Mouse (Mus musculus) Patski (cell line): ENCODE data around the gene Npnt. TPM values are rescaled to one million over a fixed set of nuclear protein-coding genes. Genes with fewer than 3 reads are reported as not detected.
A peak's percentile ranks its signal among the peaks of the same experiment; 100 is the strongest.

ENCODE experiments used
- ATAC-seq: fragments of 100-300 bp; one replicate; pipeline ENCODE4 v1.8.0; 2021
- CTCF ChIA-PET: fragments of 350-600 bp; sonication (Branson Sonifier 250); formaldehyde crosslinking; loops from one replicate; lab custom pipeline; 2022; ENCODE audit warnings: inconsistent platforms; lab: Charles Lee
- POLR2A ChIA-PET: fragments of 350-600 bp; sonication (Branson Sonifier 250); formaldehyde crosslinking; loops from one replicate; lab custom pipeline; 2022; ENCODE audit warnings: antibody characterized with exemption, inconsistent platforms; lab: Charles Lee
- DNase-seq: peaks from one replicate; pipeline ENCODE4 v3.0.0-alpha.2; 2011; ENCODE audit warnings: low read depth, low spot score
- H3K27me3 ChIP-seq: fragments of 371-371 bp; one replicate; pipeline ENCODE4 v1.5.1; 2021
- CTCF ChIP-seq: fragments of 100-300 bp; IDR thresholded peaks from one replicate; pipeline ENCODE4 v1.5.1; 2021
- in situ Hi-C: fragments of 300-500 bp; cut with MboI; formaldehyde crosslinking; loops from 3 replicates; pipeline ENCODE4 v1.11.1; 2018; ENCODE audit warnings: low pct_unique_long_range_greater_than_20kb, mixed read lengths
- polyA plus RNA-seq: library from polyadenylated mRNA; unstranded; gene quantifications from one replicate; pipeline ENCODE4 v1.2.3, GENCODE M21; 2021

Npnt gene
- polyA plus RNA-seq, 1 experiment from 2014 or later, result 460 TPM

DNA sequence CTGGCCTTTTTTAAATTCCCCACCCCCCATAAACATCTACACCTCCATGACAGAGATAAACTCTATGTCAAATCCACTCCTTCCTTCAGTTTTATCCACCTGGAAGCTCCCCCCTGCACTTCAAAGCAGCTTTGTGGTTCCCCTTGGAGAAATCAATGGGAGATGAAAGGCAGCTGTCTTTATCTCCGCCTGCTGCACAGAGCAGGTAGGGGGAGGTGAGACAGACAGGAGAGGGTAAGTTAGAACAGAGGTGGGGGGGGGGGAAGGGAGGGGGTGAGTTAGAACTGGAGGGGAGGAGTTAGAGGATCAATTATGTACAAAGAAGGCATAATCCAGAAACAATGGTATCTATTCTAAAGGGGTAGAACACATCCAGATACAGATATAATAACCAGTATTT lies 98.7 kb downstream of the Npnt start:
- in situ Hi-C loops, result no loop called here
- H3K27me3 ChIP-seq, result no peaks in the 10 kb centered on the region
- no peak for DNase-seq
- ATAC-seq, result no peak
- ChIA-PET CTCF (no interaction called here), POLR2A (interaction anchor here (0.7 kb wide), 1 partner anchor 62 kb away, joined by 3 read pairs; no protein-coding TSS in a partner anchor)
- no peak for TF ChIP-seq CTCF

DNA sequence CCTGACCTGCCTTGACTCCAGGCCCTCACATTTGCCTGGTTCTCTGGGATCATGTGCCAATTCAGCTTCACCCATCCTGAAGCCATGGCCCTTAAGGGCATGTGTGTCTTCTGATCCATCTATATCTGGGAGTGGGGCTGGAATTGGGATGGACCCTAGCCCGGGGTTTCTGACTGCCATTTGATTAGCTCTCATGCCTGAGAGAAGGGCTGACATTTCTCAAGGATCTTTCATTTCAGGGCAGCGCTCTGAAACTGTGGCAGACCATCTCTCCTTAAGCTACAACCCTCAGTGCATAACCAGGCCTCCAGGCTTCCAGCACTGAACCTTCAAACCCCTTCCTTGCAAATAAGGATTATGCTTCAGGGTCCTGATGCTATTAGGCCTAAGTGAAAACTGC lies 99.7 kb downstream of the Npnt start:
- in situ Hi-C loops, result no loop called here
- ChIA-PET POLR2A (interaction anchor here (0.6 kb wide), 1 partner anchor 22 kb away, joined by 6 read pairs; no protein-coding TSS in a partner anchor), CTCF (no interaction called here)
- TF ChIP-seq CTCF, result no peak
- no peaks in the 10 kb centered on the region for H3K27me3 ChIP-seq
- no peak for DNase-seq
- ATAC-seq, result no peak

DNA sequence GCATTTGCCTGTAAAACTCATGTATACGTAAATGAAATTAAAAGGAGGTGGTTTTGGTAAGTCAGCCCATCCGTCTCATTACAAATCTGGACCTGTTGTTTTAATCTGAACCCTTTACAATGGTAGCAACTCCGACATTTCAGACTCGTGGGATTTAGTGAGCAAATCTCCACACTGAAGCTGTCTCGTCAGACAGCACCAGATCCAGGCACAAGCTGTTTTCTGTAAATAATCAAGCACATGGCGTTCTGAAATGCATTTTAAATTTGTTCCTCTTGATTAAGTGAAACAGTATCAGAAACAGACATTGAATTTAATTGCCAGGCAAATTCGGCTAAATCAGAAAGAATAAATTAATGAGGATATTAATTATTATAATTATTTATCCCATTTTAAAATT lies 100.4 kb downstream of the Npnt start:
- DNase-seq, result no peak
- POLR2A ChIA-PET, result no interaction called here
- in situ Hi-C loops, result no loop called here
- no peaks in the 10 kb centered on the region for H3K27me3 ChIP-seq
- TF ChIP-seq CTCF, result no peak
- CTCF ChIA-PET, result interaction anchor here (1.3 kb wide), 1 partner anchor 17 kb away, joined by 4 read pairs; no protein-coding TSS in a partner anchor
- no peak for ATAC-seq

DNA sequence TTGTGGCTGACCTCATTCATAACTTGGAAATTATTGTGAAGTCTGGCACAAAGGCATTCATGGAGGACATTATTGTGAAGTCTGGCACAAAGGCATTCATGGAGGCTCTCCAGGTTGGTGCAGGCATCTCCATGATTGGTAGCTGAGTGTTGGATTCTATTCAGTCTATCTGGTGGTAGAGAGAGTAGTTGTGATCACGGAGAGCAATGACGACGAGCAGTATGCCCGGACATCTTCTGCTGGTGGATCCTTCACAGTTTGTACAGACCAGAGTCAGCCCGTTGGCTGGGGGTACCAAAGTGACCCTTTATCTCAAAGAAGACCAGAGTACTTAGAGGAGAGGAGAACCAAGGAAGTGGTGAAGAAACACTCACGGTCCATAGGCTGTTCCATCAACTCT lies 107.4 kb downstream of the Npnt start:
- TF ChIP-seq CTCF, result no peak
- in situ Hi-C loops, result no loop called here
- ChIA-PET POLR2A (no interaction called here), CTCF (interaction anchor here (1.2 to 1.9 kb wide), 4 partner anchors 10 to 96 kb away, joined by 3 to 8 read pairs (median 4); no protein-coding TSS in a partner anchor)
- H3K27me3 ChIP-seq, result no peaks in the 10 kb centered on the region
- ATAC-seq, result no peak
- no peak for DNase-seq

DNA sequence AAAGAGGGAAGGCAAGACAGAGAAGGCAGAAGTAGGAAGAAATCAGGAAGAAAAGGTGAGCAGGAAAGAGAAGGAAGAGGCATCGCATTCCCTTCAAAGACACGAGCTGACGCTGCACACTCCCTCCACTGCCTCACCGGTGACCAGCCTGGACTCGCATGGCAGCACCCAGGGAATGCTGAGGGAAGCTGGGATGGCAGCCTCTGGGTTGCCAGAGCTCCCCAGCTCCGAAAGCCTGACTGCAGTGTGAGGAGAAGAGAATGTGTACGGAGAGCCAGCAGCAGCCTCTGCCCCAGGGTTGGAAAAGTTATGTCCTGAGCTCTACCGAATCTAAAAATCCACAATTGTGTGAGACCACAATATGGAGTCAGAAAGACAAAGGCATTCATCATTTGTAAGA lies 110.6 kb downstream of the Npnt start:
- CTCF ChIA-PET, result interaction anchor here (1.0 to 1.3 kb wide), 3 partner anchors 15 to 92 kb away, joined by 3 read pairs; no protein-coding TSS in a partner anchor
- POLR2A ChIA-PET, result no interaction called here
- TF ChIP-seq CTCF, result no peak
- H3K27me3 ChIP-seq, result no peaks in the 10 kb centered on the region
- in situ Hi-C loops, result no loop called here
- DNase-seq, result peak; percentile 41
- peak; percentile 91 for ATAC-seq

DNA sequence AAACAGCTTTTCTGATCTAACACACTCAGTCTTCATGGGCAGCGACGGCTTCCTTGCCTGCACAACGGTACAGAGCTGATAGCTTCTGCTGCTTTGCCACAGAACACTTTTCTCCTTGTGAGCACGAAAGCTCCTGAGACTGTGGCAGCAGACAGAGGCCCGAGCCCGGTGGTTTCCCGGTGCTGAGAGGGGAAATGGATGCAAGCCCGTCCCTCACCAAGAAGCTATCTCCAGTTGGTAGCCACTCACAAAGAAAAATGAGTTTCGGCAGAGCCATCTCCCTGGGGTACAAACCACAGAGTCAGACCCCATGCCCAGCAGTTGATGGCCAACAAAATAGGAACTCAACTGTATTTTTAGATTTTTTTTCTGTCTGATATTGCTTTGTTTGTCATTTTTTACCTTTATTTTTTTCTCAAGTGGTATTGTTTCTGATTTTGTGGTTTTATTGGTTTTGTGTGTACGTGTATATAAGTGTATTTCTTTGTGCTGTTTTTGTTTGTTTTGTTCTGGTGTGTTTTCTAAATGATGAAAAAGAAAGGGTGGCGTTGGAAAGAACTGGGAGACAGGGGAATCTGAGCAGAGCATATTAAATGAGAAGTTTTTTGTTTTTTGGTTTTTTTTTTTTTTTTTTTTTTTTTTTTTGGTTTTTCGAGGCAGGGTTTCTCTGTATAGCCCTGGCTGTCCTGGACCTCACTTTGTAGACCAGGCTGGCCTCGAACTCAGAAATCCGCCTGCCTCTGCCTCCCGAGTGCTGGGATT lies 111.3 kb downstream of the Npnt start:
- in situ Hi-C loops, result no loop called here
- DNase-seq (no peak), ATAC-seq (no peak)
- CTCF ChIA-PET, result interaction anchor here (1.0 to 1.2 kb wide), 2 partner anchors 33 to 92 kb away, joined by 3 read pairs; no protein-coding TSS in a partner anchor
- no peaks in the 10 kb centered on the region for H3K27me3 ChIP-seq
- no peak for TF ChIP-seq CTCF
- POLR2A ChIA-PET, result no interaction called here

DNA sequence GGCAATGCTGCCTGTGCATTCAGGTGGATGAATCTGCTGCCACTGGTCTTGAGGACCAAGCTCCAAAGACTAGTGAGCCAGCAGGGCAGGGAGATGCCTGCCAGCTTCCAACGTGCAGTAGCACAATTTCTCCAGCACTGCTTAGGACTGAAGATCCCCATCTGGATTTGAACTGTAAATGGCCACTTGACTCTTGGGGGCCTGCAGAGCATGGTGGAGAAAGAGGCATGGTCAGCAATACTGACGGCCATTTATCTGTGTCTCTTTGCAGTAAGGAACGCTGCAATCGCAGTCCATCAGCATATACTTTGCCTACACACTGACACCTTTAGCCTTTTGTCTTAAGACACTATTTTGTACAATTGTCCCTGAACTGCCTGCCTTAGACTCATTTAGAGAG lies 113.0 kb downstream of the Npnt start:
- CTCF ChIA-PET, result interaction anchor here (1.0 to 2.2 kb wide), 4 partner anchors 20 to 32 kb away, joined by 3 to 5 read pairs (median 4); no protein-coding TSS in a partner anchor
- no peak for TF ChIP-seq CTCF
- no peak for DNase-seq
- POLR2A ChIA-PET, result no interaction called here
- ATAC-seq, result no peak
- in situ Hi-C loops, result no loop called here
- no peaks in the 10 kb centered on the region for H3K27me3 ChIP-seq

DNA sequence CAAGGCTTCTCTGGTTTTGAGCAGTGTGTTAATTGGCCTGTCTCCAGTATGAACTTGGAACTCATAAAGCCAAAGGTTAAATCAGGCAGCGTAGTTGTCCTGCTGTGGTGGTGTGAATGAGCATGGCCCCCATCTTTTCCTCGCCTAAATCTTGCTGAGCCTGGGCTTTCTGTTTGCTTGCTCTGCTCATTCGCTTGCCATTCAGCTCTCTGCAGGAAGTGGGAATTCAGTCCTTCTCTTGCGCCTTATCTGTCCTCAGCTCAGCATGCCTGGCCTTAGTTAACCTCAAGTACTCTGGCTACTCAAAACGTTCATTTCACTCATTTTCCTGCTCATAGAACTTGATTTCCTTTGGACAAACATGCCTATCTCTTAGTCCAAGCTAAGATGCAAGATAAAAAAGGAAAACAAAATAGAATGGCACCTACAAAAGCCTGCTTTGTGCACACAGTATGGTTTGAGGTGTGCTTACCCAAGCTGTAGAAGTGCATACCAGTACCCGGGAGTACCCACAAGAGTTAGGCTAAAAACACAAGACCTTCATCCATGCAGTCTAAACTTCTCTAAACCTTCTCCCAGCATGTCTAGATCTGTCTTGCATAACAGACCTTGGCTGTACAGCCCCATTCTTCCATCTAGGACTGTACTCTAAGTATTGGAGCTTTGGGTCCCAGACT lies 114.8 kb downstream of the Npnt start:
- ATAC-seq, result no peak
- POLR2A ChIA-PET, result no interaction called here
- TF ChIP-seq CTCF, result no peak
- H3K27me3 ChIP-seq, result no peaks in the 10 kb centered on the region
- no peak for DNase-seq
- in situ Hi-C loops, result no loop called here
- CTCF ChIA-PET, result interaction anchor here (0.6 to 2.2 kb wide), 3 partner anchors 15 to 35 kb away, joined by 3 to 5 read pairs (median 5); no protein-coding TSS in a partner anchor

Other genes with a start within 250 kb of the Npnt start
- gene Ints12, start 141.5 kb upstream of the Npnt start, polyA plus RNA-seq, result 25.7 TPM
- 26.3 TPM for gene Gstcd, start 141.7 kb upstream of the Npnt start, polyA plus RNA-seq